Mouse (Mus musculus) liver, embryonic 12.5 days (tissue): ENCODE data around the gene Zfp719. TPM values are rescaled to one million over a fixed set of nuclear protein-coding genes. Genes with fewer than 3 reads are reported as not detected.

Source experiments
- ATAC-seq: fragments of 200-750 bp; cut with Nextera tagmentation; 2 replicates; pipeline ENCODE4 v1.8.0; 2017; ENCODE audit warnings: moderate number of reproducible peaks, mild to moderate bottlenecking, moderate library complexity
- H3K27ac ChIP-seq: fragments of 300-500 bp; sonication (generic); 2 replicates; pipeline ENCODE4 v1.5.1; 2016; ENCODE audit warnings: mild to moderate bottlenecking
- H3K27me3 ChIP-seq: fragments of 300-500 bp; sonication (generic); replicated peaks from 2 replicates; pipeline ENCODE4 v1.6.1; 2016; ENCODE audit warnings: mild to moderate bottlenecking, moderate library complexity
- H3K36me3 ChIP-seq: fragments of 300-500 bp; sonication (generic); 2 replicates; pipeline ENCODE4 v1.6.1; 2016; ENCODE audit warnings: mild to moderate bottlenecking, moderate library complexity
- H3K4me1 ChIP-seq: fragments of 300-500 bp; sonication (generic); 2 replicates; pipeline ENCODE4 v1.6.1; 2016
- H3K4me2 ChIP-seq: fragments of 300-500 bp; sonication (generic); 2 replicates; pipeline ENCODE4 v1.6.1; 2016; ENCODE audit warnings: mild to moderate bottlenecking, moderate library complexity
- H3K4me3 ChIP-seq: fragments of 300-500 bp; sonication (generic); 2 replicates; pipeline ENCODE4 v1.5.1; 2016; ENCODE audit warnings: mild to moderate bottlenecking, moderate library complexity
- H3K9ac ChIP-seq: fragments of 300-500 bp; sonication (generic); 2 replicates; pipeline ENCODE4 v1.6.1; 2016; ENCODE audit warnings: mild to moderate bottlenecking, moderate library complexity
- H3K9me3 ChIP-seq: fragments of 300-500 bp; sonication (generic); replicated peaks from 2 replicates; pipeline ENCODE4 v1.6.1; 2016; ENCODE audit warnings: mild to moderate bottlenecking, moderate library complexity
- WGBS: fragments of 180-500 bp; shearing (Covaris S2); methylation state at CpG from one replicate; pipeline ENCODE4 v1.1.7; 2016; ENCODE audit not compliant: insufficient replicate concordance; 5-methylcytosine and 5-hydroxymethylcytosine counted together
- polyA plus RNA-seq: library from polyadenylated mRNA; unstranded; fragments of >200 nt; fragmentation: Nextera tagmentation; extraction: Ambion mirVana; gene quantifications from 2 replicates; pipeline ENCODE4 v1.2.1, GENCODE M21; 2016

Zfp719 gene
- polyA plus RNA-seq, 1 experiment from 2014 or later, result 3.4 TPM

- Histone ChIP-seq H3K27ac (no peak overlapping the region), H3K9ac (no peak overlapping the region), H3K4me2 (no peak overlapping the region), H3K27me3 (0 out of 2 replicates have a peak, but pooled peaks cover 4% of the 10 kb centered on the region), H3K36me3 (no peaks in the 10 kb centered on the region), H3K4me3 (no peak overlapping the region), H3K4me1 (no peaks in the 10 kb centered on the region), H3K9me3 (no peaks in the 10 kb centered on the region)
- no peak for ATAC-seq
- WGBS, result 57% methylated on average over 1 of the region's 1 CpGs
Observed at GRCm38 (mm10) chr7:43556901-43557300, 22.5 kb upstream of the Zfp719 start.

DNA sequence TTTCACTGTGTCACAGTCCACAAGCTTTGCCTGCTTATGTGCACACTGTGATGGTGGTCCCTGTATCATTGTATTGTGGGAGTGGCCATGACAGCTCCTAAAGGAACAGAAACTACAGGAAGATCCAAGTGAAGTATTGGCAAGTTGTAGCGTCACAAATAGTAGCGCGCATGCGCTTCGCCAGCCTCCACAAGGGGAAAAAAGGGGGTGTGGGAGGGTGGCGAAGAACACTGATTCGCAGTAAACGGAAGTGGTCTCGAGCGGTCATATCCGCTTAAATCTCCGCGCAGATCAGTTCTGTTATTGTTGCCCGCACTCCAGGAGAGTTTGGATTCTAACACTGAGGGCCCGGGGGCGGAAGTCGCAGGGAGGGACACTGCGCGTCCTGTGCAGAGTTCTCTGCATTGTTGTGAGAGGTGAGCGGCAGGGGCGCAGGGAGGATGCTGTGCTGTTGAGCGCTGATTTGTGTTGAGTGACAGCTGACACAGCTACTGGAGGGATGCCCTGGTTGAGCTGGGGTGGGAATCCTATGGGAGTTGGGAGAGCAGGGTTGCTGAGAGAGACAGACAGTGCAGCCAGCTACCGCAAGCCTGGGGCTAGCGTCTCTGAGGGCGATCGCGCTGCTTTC is 17.3 kb upstream of the Zfp719 start, which contains the start of gene Zfp658:
Gene Zfp658, plus strand, starts transcription at position 251 of the 628 bp plus-strand sequence.
- H3K27ac ChIP-seq, result no peak within 1 kb of the TSS
- no peaks in the 10 kb centered on the region for H3K9me3 ChIP-seq
- peak within 1 kb of the TSS; percentile 73 for H3K4me2 ChIP-seq
- peak within 1 kb of the TSS; percentile 54 for H3K9ac ChIP-seq
- H3K4me1 ChIP-seq, result no peaks in the 10 kb centered on the region
- under 1% methylated on average over 27 of the region's 27 CpGs for WGBS
- H3K27me3 ChIP-seq, result 0 out of 2 replicates have a peak, but pooled peaks cover 4% of the 10 kb centered on the region
- no peaks in the 10 kb centered on the region; the same call in 1 of the 2 replicates for H3K36me3 ChIP-seq
- peak; percentile 67 for ATAC-seq
- H3K4me3 ChIP-seq, result peak within 1 kb of the TSS; percentile 58

DNA sequence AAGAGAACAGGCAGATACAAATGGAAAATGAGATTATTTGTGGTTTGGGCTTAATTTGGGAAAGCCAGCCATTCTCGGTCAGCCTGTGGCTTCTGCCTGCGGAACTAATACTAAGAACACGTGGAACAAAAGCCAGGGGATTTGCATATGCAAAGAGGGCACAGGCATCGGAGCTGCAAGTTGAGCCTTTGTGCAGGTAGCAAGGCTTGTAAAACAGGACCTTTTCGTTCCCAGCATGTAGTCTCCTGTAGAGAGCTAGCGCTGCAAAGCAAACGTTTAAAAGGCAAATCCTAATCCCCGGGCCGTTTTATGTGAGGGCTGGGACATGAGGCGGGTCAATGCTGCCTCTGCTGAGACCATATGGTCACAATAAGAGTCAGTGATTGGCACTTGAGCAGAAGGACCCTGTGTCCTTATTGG is 16.7 kb upstream of the Zfp719 start:
- Histone ChIP-seq H3K9me3 (no peaks in the 10 kb centered on the region), H3K36me3 (no peaks in the 10 kb centered on the region; the same call in 1 of the 2 replicates), H3K4me2 (peak overlapping the region; percentile 73), H3K27me3 (0 out of 2 replicates have a peak, but pooled peaks cover 4% of the 10 kb centered on the region), H3K4me3 (peak overlapping the region; percentile 58), H3K4me1 (no peaks in the 10 kb centered on the region), H3K27ac (no peak overlapping the region), H3K9ac (peak overlapping the region; percentile 54)
- no peak for ATAC-seq
- 2% methylated on average over 10 of the region's 10 CpGs for WGBS

DNA sequence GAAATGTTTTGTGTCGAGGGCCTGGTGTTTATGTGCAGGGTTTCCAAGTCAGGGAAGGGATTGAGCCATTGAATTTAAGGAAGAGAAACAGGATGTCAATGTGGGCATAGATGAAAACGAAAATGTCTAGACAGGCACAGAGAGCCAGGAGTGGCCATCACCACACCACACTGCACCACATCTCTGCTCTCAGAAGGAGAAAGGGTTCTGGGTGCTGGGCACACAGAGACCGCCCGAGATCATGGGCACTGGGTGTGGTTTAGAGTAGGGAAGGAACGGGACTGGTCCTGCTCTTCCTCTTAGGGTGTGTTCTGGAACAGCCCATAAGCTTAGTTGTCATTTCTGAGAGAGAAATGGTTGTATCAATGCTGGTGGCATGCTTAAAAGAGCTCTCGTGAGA is 16.1 kb upstream of the Zfp719 start:
- H3K4me2 ChIP-seq, result peak overlapping the region; percentile 73; the same call in 1 of the 2 replicates
- no peak overlapping the region for H3K27ac ChIP-seq
- no peaks in the 10 kb centered on the region for H3K9me3 ChIP-seq
- 0 out of 2 replicates have a peak, but pooled peaks cover 4% of the 10 kb centered on the region for H3K27me3 ChIP-seq
- ATAC-seq, result no peak
- no peak overlapping the region for H3K9ac ChIP-seq
- no peaks in the 10 kb centered on the region; the same call in 1 of the 2 replicates for H3K36me3 ChIP-seq
- 0 out of 2 replicates have a peak overlapping the region, but pooled peaks have one; percentile 58 for H3K4me3 ChIP-seq
- 38% methylated on average over 6 of the region's 6 CpGs for WGBS
- H3K4me1 ChIP-seq, result no peaks in the 10 kb centered on the region

DNA sequence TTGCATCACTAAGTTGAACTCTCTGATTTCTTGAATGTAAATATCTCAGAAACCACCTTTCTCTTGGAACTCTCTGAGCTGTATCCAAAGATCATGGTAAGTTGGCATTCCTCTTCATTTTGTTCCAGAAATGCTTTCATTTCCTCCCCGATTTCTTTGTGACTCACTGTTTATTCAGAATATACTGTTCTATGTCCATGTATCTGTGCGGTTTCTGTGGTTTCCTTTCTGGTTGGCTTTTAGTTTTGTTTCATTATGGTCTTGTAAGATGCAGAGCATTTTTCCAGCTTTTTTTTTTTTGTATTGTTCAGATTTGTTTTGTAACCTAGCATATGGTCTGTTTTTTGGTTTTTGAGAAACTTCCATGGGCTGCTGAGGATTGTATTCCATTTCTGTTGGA is 8.2 kb upstream of the Zfp719 start:
- H3K9ac ChIP-seq, result no peak overlapping the region
- H3K9me3 ChIP-seq, result no peaks in the 10 kb centered on the region
- no peaks in the 10 kb centered on the region for H3K27me3 ChIP-seq
- no peak overlapping the region for H3K27ac ChIP-seq
- peaks cover 14% of the 10 kb centered on the region for H3K36me3 ChIP-seq
- H3K4me3 ChIP-seq, result no peak overlapping the region
- no peaks in the 10 kb centered on the region for H3K4me1 ChIP-seq
- no peak for ATAC-seq
- WGBS, result 69% methylated on average over 2 of the region's 2 CpGs
- no peak overlapping the region for H3K4me2 ChIP-seq

DNA sequence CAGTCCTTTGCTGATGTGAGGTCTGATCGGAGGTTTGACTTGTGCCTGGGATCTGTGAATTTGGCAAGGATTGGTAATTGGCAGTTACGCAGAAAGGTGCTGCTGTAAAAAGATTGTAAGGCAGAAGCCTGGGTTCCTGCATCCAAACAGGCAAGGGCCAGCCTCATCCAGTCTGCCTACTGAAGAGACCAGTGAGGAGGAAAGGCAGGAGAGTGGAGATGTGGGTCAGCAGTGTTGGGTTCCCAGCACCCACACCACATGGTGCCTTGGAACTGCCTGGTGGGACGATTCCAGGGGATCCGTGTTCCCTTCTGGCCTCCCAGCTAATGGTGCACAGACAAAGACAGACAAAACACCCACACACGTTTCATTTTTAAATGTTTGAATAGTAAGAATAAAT is 1.1 kb downstream of the Zfp719 start:
- ATAC-seq, result no peak
- H3K27me3 ChIP-seq, result no peaks in the 10 kb centered on the region
- 77% methylated on average over 5 of the region's 5 CpGs for WGBS
- H3K4me1 ChIP-seq, result peaks cover 17% of the 10 kb centered on the region
- H3K9ac ChIP-seq, result peak overlapping the region; percentile 70
- H3K4me3 ChIP-seq, result peak overlapping the region; percentile 75
- no peaks in the 10 kb centered on the region for H3K9me3 ChIP-seq
- peaks cover 19% of the 10 kb centered on the region for H3K36me3 ChIP-seq
- no peak overlapping the region for H3K27ac ChIP-seq
- H3K4me2 ChIP-seq, result peak overlapping the region; percentile 88

GRCm38 (mm10) chr7:43584790-43585189 is 5.4 kb downstream of the Zfp719 start:
- H3K36me3 ChIP-seq, result peaks cover 61% of the 10 kb centered on the region
- H3K4me2 ChIP-seq, result no peak overlapping the region
- H3K4me1 ChIP-seq, result peaks cover 17% of the 10 kb centered on the region
- no peak overlapping the region for H3K27ac ChIP-seq
- 77% methylated on average over 5 of the region's 5 CpGs for WGBS
- H3K9me3 ChIP-seq, result no peaks in the 10 kb centered on the region
- H3K4me3 ChIP-seq, result no peak overlapping the region
- H3K9ac ChIP-seq, result no peak overlapping the region
- ATAC-seq, result no peak
- H3K27me3 ChIP-seq, result no peaks in the 10 kb centered on the region

DNA sequence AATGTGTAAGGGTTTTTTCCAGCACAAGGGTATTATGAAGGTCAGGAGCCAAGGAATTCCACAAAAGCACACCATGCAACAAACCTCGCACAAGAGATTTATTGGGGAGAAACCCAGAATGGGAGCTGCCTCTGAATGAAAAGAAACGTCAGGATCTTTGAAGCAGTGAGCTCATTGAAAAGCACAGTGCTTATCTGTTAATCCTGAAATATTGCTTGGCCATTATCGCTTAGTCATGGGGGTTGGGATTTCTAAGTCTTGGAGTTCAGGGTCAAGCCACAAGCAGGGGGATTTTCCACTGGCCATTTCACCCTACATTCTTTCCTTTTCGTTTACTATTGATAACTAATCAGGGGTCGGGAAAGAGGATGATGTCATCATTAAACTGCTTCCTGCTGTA is 22.5 kb downstream of the Zfp719 start:
- Histone ChIP-seq H3K9ac (no peak overlapping the region), H3K4me2 (no peak overlapping the region), H3K4me3 (no peak overlapping the region), H3K27me3 (no peaks in the 10 kb centered on the region; the same call in 1 of the 2 replicates), H3K27ac (no peak overlapping the region), H3K9me3 (no peaks in the 10 kb centered on the region), H3K4me1 (0 out of 2 replicates have a peak, but pooled peaks cover 2% of the 10 kb centered on the region), H3K36me3 (no peaks in the 10 kb centered on the region)
- WGBS, result 30% methylated on average over 5 of the region's 5 CpGs
- ATAC-seq, result no peak

- Histone ChIP-seq H3K4me2 (peak within 1 kb of the TSS; percentile 61), H3K27ac (no peak within 1 kb of the TSS), H3K36me3 (no peaks in the 10 kb centered on the region), H3K27me3 (peaks cover 10% of the 10 kb centered on the region), H3K9ac (no peak within 1 kb of the TSS), H3K9me3 (no peaks in the 10 kb centered on the region), H3K4me3 (peak within 1 kb of the TSS; percentile 25; the same call in 1 of the 2 replicates), H3K4me1 (peaks cover 11% of the 10 kb centered on the region; the same call in 1 of the 2 replicates)
- ATAC-seq, result peak; percentile 67
- WGBS, result 13% methylated on average over 41 of the region's 41 CpGs
Observed at GRCm38 (mm10) chr7:43606896-43607742, 27.7 kb downstream of the Zfp719 start, which contains the start of gene Zfp819. Gene Zfp819 (plus strand): TSS chr7:43607169.

GRCm38 (mm10) chr7:43607743-43608287 is 28.4 kb downstream of the Zfp719 start:
- Histone ChIP-seq H3K4me2 (no peak overlapping the region), H3K9me3 (no peaks in the 10 kb centered on the region), H3K4me1 (peaks cover 11% of the 10 kb centered on the region; the same call in 1 of the 2 replicates), H3K27ac (no peak overlapping the region), H3K9ac (no peak overlapping the region), H3K36me3 (no peaks in the 10 kb centered on the region), H3K4me3 (no peak overlapping the region), H3K27me3 (peaks cover 10% of the 10 kb centered on the region)
- no peak for ATAC-seq
- 37% methylated on average over 5 of the region's 5 CpGs for WGBS

DNA sequence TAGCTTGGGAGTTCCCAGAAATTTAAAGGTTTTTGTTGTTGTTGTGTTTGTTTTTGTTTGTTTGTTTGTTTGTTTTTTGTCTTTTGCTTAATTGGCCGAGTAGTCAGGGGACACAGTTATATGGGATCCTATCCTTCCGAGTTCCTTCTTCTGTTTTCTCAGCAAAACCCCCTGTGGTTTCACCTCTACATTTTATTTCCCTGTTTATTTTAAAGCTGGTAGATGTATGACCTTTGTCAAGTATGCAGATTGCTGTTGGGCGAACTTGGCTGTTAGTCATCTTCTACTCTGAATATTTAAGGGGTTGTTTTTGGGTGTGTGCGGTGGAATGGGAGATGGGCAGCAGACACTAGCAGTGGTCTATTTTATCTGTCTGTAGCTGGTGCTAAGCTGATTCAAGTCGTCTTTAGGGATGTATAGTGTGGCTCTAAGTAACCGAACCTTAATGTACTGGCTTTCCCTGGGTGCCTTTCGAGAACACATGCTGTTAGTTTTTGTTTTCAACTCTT is 29.0 kb downstream of the Zfp719 start:
- Histone ChIP-seq H3K27ac (no peak overlapping the region), H3K4me3 (no peak overlapping the region), H3K36me3 (no peaks in the 10 kb centered on the region), H3K9ac (no peak overlapping the region), H3K4me1 (peaks cover 11% of the 10 kb centered on the region; the same call in 1 of the 2 replicates), H3K4me2 (no peak overlapping the region), H3K27me3 (peaks cover 10% of the 10 kb centered on the region), H3K9me3 (no peaks in the 10 kb centered on the region)
- WGBS, result 58% methylated on average over 7 of the region's 7 CpGs
- no peak for ATAC-seq
